ENCODE assay signal across 8 mouse cellular contexts in genomic region chr7:67371351-67371890, GRCm38 (mm10). TPM values are rescaled to one million over a fixed set of nuclear protein-coding genes. Genes with fewer than 3 reads are reported as not detected.
DNase-seq lines count a peak whose midpoint lies in the region; ATAC-seq lines count a peak whose summit lies in the region.

No protein-coding gene starts in this region.

- H3K36me3 ChIP-seq in heart, embryonic 16.5 days (ENCODE audit: control insufficient read depth, insufficient read depth) = no peaks in the 10 kb centered on the region
- H3K36me3 ChIP-seq in macrophage (ENCODE audit: inconsistent target) = no peaks in the 10 kb centered on the region

- peak overlapping the region; percentile 92 for H3K4me2 ChIP-seq in heart, embryonic 16.5 days (ENCODE audit: low read depth, low read length)

- H3K27ac ChIP-seq in heart, embryonic 16.5 days (ENCODE audit: low read length) = peak overlapping the region; percentile 100
- H3K27ac ChIP-seq in macrophage = peak overlapping the region; percentile 85

- peak overlapping the region; percentile 100 for H3K4me3 ChIP-seq in heart, embryonic 16.5 days (ENCODE audit: low read length)
- H3K4me3 ChIP-seq in macrophage (ENCODE audit: inconsistent target) = peak overlapping the region; percentile 88

- no peaks in the 10 kb centered on the region for H3K27me3 ChIP-seq in heart, embryonic 16.5 days (ENCODE audit: control insufficient read depth, insufficient read depth, low read length)

- peaks cover 58% of the 10 kb centered on the region for H3K79me2 ChIP-seq in macrophage (ENCODE audit: inconsistent target)

- peak; percentile 22 for DNase-seq in kidney, adult 18-20 months
- DNase-seq in kidney, postnatal 4 days = no peak
- DNase-seq in MN1 (ENCODE audit: low spot score) = peak; percentile 10
- DNase-seq in ovary, postnatal 36 days (ENCODE audit: low spot score) = no peak
- DNase-seq in frontal cortex, postnatal 10 days (ENCODE audit: low spot score in 2 of 2) = no peak
- DNase-seq in cerebellum, adult 8-10 months = no peak

- H3K9me3 ChIP-seq in heart, embryonic 16.5 days (replicated peaks; ENCODE audit: control insufficient read depth, low read length) = no peaks in the 10 kb centered on the region

- peaks cover 36% of the 10 kb centered on the region for H3K4me1 ChIP-seq in heart, embryonic 16.5 days (ENCODE audit: control insufficient read depth, insufficient read depth, low read length)

- ATAC-seq in heart, embryonic 16.5 days (replicated peaks; ENCODE audit: extremely low read depth, insufficient read depth, low FRiP score) = no peak

- H3K9ac ChIP-seq in heart, embryonic 16.5 days (ENCODE audit: low read length) = peak overlapping the region; percentile 100

- WGBS in heart, embryonic 16.5 days = 8% methylated on average over 10 of the region's 10 CpGs
- WGBS in macrophage (ENCODE audit: missing documents) = 5% methylated on average over 9 of the region's 10 CpGs

RNA-seq across cellular contexts. Expression of gene Mef2a, which starts 1.2 kb away (rescaled TPM):
- polyA plus RNA-seq in heart, embryonic 16.5 days (2015; fragmentation: Nextera tagmentation; extraction: Ambion mirVana) = 119 and 120 TPM in 2 replicates
- 100 to 1,000 TPM; 177 to 523 (median 286) TPM for total RNA-seq in macrophage (2018; cell fraction: chromatin; rRNA removed)
- 10 to 100 TPM; 53.1 to 91.8 (median 72.3) TPM for total RNA-seq in macrophage (2018; cell fraction: cytosol; rRNA removed)
- 100 to 1,000 TPM; 139 to 433 (median 258) TPM for total RNA-seq in macrophage (2018; cell fraction: nucleus; rRNA removed)
- polyA plus RNA-seq in macrophage (2018) = 55.2 to 107 TPM (median 57.0 TPM) in 3 replicates

Comparison
In these comparisons a context has a peak if more than half of its experiments do, and no peak if none do; other contexts are left out.
1. DNase-seq: peak in kidney, adult 18-20 months (single experiment) and MN1 (single experiment); none in kidney, postnatal 4 days (0 of 2), ovary, postnatal 36 days (single experiment), frontal cortex, postnatal 10 days (0 of 2) and cerebellum, adult 8-10 months (single experiment).